Mouse (Mus musculus) brain, embryonic 14.5 days (tissue): Measurements from ENCODE around the gene Lmnb2.

Experiments
- CTCF ChIP-seq: fragments of 200-500 bp; IDR thresholded peaks from 2 replicates; pipeline ENCODE4 v1.5.1; 2012; ENCODE audit warnings: inconsistent platforms, mild to moderate bottlenecking, moderate library complexity, borderline replicate concordance; ENCODE audit not compliant: insufficient read depth, insufficient read length; ENCODE audit errors: extremely low read depth
- POLR2A ChIP-seq: fragments of 200-500 bp; IDR thresholded peaks from 2 replicates; pipeline ENCODE4 v1.6.1; 2012; ENCODE audit warnings: mild to moderate bottlenecking, inconsistent platforms, borderline replicate concordance; ENCODE audit not compliant: poor library complexity, insufficient read depth, insufficient read length, severe bottlenecking; ENCODE audit errors: extremely low read depth

GRCm38 (mm10) chr10:80960551-80961508 lies 42.8 kb upstream of the Lmnb2 start:
- TF ChIP-seq CTCF (peak; percentile 43; the same call in 1 of the 2 replicates), POLR2A (no peak)
